Mouse (Mus musculus) yolk sac, embryonic 10.5 days (tissue): ENCODE data around the gene Krt19.
A peak's percentile ranks its signal among the peaks of the same experiment; 100 is the strongest.

Source experiments
- DNase-seq: peaks from one replicate; pipeline ENCODE4 v3.0.0-alpha.2; 2017; ENCODE audit warnings: low spot score

The Krt19 gene

GRCm38 (mm10) chr11:100136559-100136958 is 11.9 kb downstream of the Krt19 start:
- DNase-seq = no peak

DNA sequence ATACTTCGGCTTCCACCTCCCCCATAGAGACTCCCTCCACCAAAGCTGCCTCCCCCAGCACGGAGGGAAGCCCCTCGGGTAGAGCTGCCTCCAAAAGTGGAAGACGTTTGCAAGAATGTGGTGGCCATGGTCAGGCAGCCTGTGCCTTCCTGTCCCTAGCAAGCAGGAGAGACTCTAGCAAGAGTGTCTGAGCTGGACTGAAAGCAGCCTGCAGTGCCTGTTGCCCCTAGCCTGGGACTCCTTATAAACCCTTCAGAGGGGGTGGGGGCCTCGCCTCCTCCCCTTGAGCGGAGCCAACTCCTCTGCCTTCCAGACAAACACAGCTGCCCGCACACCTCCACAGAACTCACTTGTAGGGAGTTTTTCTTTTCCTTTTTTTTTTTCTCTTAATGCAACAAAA is 12.7 kb downstream of the Krt19 start, which contains the start of gene Krt15:
Gene Krt15 (minus strand): TSS at position 198 of the 400 bp plus-strand sequence.
- no peak for DNase-seq

- DNase-seq = no peak
These were observed 23.6 kb downstream of the Krt19 start for GRCm38 (mm10) chr11:100124901-100125300.

GRCm38 (mm10) chr11:100121466-100121865 is 27.0 kb downstream of the Krt19 start, which contains the start of gene Krt13:
TSS of gene Krt13 (minus strand) at chr11:100121566.
- DNase-seq = no peak

DNA sequence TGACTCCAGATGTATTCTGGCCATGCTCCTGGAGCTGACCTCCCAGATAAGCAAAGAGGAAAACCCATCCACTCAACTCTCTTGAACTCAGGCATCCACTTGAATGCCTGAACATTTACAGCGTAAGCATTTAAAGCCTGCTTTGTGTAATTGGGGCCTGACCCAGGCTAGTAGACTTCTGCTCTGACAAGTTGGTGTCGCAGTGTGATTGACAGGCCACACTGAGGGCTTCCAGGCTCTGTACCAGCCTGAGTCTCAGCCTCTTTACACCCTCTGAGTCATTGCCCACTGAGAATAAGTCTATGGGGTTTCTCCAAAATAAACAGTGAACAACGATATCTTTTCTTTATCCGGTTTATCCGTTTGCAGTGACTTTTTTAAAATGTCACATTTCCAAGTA is 28.1 kb downstream of the Krt19 start:
- no peak for DNase-seq

- DNase-seq = peak; percentile 41
These were observed 34.8 kb downstream of the Krt19 start for GRCm38 (mm10) chr11:100113742-100114029.

DNA sequence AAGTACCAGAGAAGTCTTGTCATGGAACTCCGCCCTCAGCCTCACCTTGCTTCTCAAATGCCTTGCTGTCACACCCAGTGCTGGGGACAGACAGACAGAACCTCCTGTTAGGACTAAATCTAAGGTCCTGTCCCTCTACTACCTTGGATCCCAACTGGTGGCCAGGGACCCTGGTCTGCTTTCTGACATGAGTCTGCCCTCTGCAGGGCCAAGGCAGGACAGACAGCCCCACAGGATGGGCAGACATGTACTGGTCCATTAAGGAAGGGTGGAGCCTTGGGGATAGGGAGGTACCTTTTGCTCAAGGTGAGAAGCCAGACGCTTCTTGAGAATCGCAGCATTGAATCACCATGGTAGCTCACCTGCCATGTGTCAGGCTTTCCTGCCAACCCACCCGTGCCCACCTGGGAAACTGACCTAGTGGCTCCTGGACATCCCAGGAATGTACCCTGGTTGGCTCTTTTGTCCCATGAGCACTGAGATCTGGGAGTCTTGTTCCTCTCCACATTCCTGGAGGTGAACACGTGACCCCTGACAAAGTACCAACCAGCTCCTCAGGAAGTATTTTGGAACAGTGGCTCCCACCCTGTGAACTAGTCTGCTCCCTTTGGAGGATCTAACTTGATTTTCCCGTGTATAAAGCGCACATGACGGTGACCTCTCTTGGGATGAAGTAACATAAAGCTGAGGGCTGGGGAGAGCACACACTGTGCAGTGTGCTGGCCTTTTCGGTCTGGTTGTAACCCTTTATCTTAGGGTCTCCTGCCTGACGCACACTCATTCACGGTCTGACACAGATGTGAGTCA is 35.3 kb downstream of the Krt19 start:
- no peak for DNase-seq

- DNase-seq = no peak
These were observed 42.8 kb downstream of the Krt19 start, which contains the start of gene Krt36 for GRCm38 (mm10) chr11:100105576-100106122. TSS of gene Krt36 (minus strand) at chr11:100105626.

- DNase-seq = no peak
These were observed 45.6 kb downstream of the Krt19 start for GRCm38 (mm10) chr11:100102693-100103429.

DNA sequence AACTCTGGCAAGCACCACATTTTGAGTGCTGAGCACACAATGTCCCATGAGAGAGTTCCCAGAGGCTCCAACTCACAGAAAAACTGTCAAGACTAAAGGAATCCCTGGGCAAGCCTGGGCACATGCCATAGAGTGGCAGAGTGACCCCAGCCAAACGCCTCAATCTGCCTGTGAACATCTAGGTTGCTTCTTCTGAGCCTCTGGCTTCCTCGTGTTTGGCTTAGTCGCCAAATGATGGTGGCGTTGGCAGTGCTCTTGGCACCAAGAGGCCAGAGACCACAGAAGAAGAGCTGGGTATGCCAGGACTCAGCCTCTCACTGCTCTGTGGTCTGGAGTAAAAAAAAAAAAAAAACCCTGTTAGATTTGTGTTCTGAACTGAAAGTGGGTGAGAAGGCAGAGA is 48.1 kb downstream of the Krt19 start:
- DNase-seq = no peak

DNA sequence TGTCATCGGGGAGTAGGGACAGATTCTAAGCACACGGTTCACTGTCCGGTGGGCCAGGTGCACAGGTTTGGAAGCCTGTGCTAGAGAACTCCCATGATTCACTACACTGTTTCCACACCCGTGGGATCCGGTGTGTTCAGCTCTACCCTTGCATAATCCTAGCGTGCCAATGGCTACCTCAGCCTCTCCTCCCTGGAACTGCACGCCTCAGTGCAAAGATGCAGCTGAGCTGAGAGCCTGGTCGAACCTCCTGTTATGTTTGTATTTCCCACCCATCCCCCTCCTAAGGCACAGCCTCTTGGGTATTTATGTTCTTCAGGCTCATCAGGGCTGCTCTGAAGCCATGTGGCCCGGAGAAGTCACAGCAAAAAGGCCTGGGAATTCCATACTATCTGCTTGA is 50.6 kb downstream of the Krt19 start:
- DNase-seq = peak; percentile 7

DNA sequence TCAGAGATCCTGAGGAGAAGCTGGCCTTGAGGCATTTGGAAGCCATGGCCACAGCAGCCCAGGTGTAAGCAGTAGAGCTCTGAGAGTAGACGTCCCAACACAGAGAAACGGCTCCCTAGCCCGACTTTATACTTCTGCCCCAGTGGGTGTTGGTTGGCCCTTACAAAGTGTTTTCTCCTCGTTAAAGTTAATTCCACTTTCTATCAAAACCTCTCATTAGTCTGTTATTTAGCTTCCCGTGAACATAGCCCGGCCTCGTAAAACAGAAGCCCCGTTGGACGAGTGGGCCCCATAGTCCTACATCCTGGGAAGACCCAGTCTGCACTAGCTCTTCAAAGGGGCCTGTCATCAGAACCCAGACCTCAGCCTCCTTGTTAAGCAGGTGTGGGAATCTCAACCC is 52.3 kb downstream of the Krt19 start, which contains the start of gene Krt35:
Gene Krt35 (minus strand): TSS at position 101 of the 400 bp plus-strand sequence.
- DNase-seq = no peak
